Mouse (Mus musculus): ENCODE data around the gene Mthfsl.
"Not testable (repeated sequence)": the region's sequence is repeated elsewhere in the genome, so short reads cannot be mapped to it uniquely, and the experiment has no call there.

- TF ChIP-seq CTCF (conservative IDR thresholded peaks at IDR 0.05; ENCODE audit: insufficient read depth, insufficient read length, low read depth, low read length); POLR2A (IDR thresholded peaks at IDR 0.05; ENCODE audit: low read depth, low read length): not testable (repeated sequence)
Observed at GRCm38 (mm10) chr9:88731728-88732127, 11.6 kb upstream of the Mthfsl start, which contains the start of gene Bcl2a1d.

Data from kidney, adult 2 months (tissue).